Mouse (Mus musculus): ENCODE results near the gene Drd4. TPM values are rescaled to one million over a fixed set of nuclear protein-coding genes. Genes with fewer than 3 reads are reported as not detected.
A peak's percentile ranks its signal among the peaks of the same experiment; 100 is the strongest.
"Not testable (repeated sequence)": the region's sequence is repeated elsewhere in the genome, so short reads cannot be mapped to it uniquely, and the experiment has no call there.

Drd4 gene
- not detected in 2 replicates for polyA plus RNA-seq (2014; fragmentation: Nextera tagmentation; extraction: Ambion mirVana)

- Histone ChIP-seq H3K4me2 (ENCODE audit: low read length) (peak within 1 kb of the TSS; percentile 75), H3K9me3 (ENCODE audit: control insufficient read depth, low read length) (no peaks in the 10 kb centered on the region), H3K27me3 (ENCODE audit: control insufficient read depth, insufficient read depth, low read length) (peaks cover 63% of the 10 kb centered on the region), H3K9ac (ENCODE audit: low read length) (peak within 1 kb of the TSS; percentile 44), H3K27ac (replicated peaks in 1 of 2; ENCODE audit: control insufficient read depth in 1 of 2, insufficient read depth in 1 of 2, low read depth in 2 of 2, low read length in 2 of 2) (no peak within 1 kb of the TSS), H3K4me1 (ENCODE audit: control insufficient read depth in 2 of 2, insufficient read depth in 2 of 2, low read length in 2 of 2) (peaks cover 4 to 22% of the 10 kb centered on the region in 2 experiments; a peak in 3 of 4 replicates), H3K36me3 (ENCODE audit: control insufficient read depth, insufficient read depth, low read length) (peaks cover 4% of the 10 kb centered on the region), H3K4me3 (ENCODE audit: control insufficient read depth in 1 of 2, insufficient read depth in 1 of 2, low read depth in 1 of 2, low read length in 2 of 2) (peak within 1 kb of the TSS; percentile 35 to 39)
- ATAC-seq (ENCODE audit: insufficient number of reproducible peaks, insufficient read depth, low FRiP score, low read depth): no peak; the same call in 1 of the 2 replicates
- WGBS: 3% methylated on average over 35 of the region's 46 CpGs
Measured at GRCm38 (mm10) chr7:141291921-141292582, at the start of gene Drd4. Gene Drd4, plus strand, starts transcription at chr7:141292006.

- not testable (repeated sequence) for H3K27me3 ChIP-seq (ENCODE audit: control insufficient read depth, insufficient read depth, low read length); H3K9ac ChIP-seq (ENCODE audit: low read length); H3K4me2 ChIP-seq (ENCODE audit: low read length); H3K9me3 ChIP-seq (ENCODE audit: control insufficient read depth, low read length); H3K4me1 ChIP-seq (ENCODE audit: control insufficient read depth in 2 of 2, insufficient read depth in 2 of 2, low read length in 2 of 2); H3K4me3 ChIP-seq (ENCODE audit: control insufficient read depth in 1 of 2, insufficient read depth in 1 of 2, low read depth in 1 of 2, low read length in 2 of 2); ATAC-seq (ENCODE audit: insufficient number of reproducible peaks, insufficient read depth, low FRiP score, low read depth); H3K27ac ChIP-seq (replicated peaks in 1 of 2; ENCODE audit: control insufficient read depth in 1 of 2, insufficient read depth in 1 of 2, low read depth in 2 of 2, low read length in 2 of 2)
- WGBS: 91% methylated on average over 4 of the region's 4 CpGs
- H3K36me3 ChIP-seq (ENCODE audit: control insufficient read depth, insufficient read depth, low read length): peaks cover 98% of the 10 kb centered on the region
Measured at GRCm38 (mm10) chr7:141250486-141250885, 41.3 kb upstream of the Drd4 start.

GRCm38 (mm10) chr7:141256159-141256558, 35.6 kb upstream of the Drd4 start:
- 84% methylated on average over 10 of the region's 10 CpGs for WGBS
- no peak for ATAC-seq (ENCODE audit: insufficient number of reproducible peaks, insufficient read depth, low FRiP score, low read depth)
- Histone ChIP-seq H3K27ac (replicated peaks in 1 of 2; ENCODE audit: control insufficient read depth in 1 of 2, insufficient read depth in 1 of 2, low read depth in 2 of 2, low read length in 2 of 2) (no peak overlapping the region), H3K9ac (ENCODE audit: low read length) (no peak overlapping the region), H3K4me1 (ENCODE audit: control insufficient read depth in 2 of 2, insufficient read depth in 2 of 2, low read length in 2 of 2) (no peaks in the 10 kb centered on the region), H3K36me3 (ENCODE audit: control insufficient read depth, insufficient read depth, low read length) (peaks cover 98% of the 10 kb centered on the region), H3K4me2 (ENCODE audit: low read length) (no peak overlapping the region), H3K9me3 (ENCODE audit: control insufficient read depth, low read length) (no peaks in the 10 kb centered on the region), H3K27me3 (ENCODE audit: control insufficient read depth, insufficient read depth, low read length) (no peaks in the 10 kb centered on the region), H3K4me3 (ENCODE audit: control insufficient read depth in 1 of 2, insufficient read depth in 1 of 2, low read depth in 1 of 2, low read length in 2 of 2) (no peak overlapping the region)

GRCm38 (mm10) chr7:141261480-141261879, 30.3 kb upstream of the Drd4 start:
- WGBS: 92% methylated on average over 3 of the region's 3 CpGs
- no peak overlapping the region for H3K4me3 ChIP-seq (ENCODE audit: control insufficient read depth in 1 of 2, insufficient read depth in 1 of 2, low read depth in 1 of 2, low read length in 2 of 2)
- H3K4me2 ChIP-seq (ENCODE audit: low read length): no peak overlapping the region

GRCm38 (mm10) chr7:141263640-141264039, 28.2 kb upstream of the Drd4 start:
- no peaks in the 10 kb centered on the region for H3K9me3 ChIP-seq (ENCODE audit: control insufficient read depth, low read length)
- H3K4me1 ChIP-seq (ENCODE audit: control insufficient read depth in 2 of 2, insufficient read depth in 2 of 2, low read length in 2 of 2): peaks cover 8 to 13% of the 10 kb centered on the region in 2 experiments; a peak in 2 of 4 replicates
- H3K4me2 ChIP-seq (ENCODE audit: low read length): no peak overlapping the region
- 89% methylated on average over 13 of the region's 13 CpGs for WGBS
- ATAC-seq (ENCODE audit: insufficient number of reproducible peaks, insufficient read depth, low FRiP score, low read depth): no peak
- no peak overlapping the region for H3K4me3 ChIP-seq (ENCODE audit: control insufficient read depth in 1 of 2, insufficient read depth in 1 of 2, low read depth in 1 of 2, low read length in 2 of 2)
- no peaks in the 10 kb centered on the region for H3K27me3 ChIP-seq (ENCODE audit: control insufficient read depth, insufficient read depth, low read length)
- H3K9ac ChIP-seq (ENCODE audit: low read length): no peak overlapping the region
- H3K36me3 ChIP-seq (ENCODE audit: control insufficient read depth, insufficient read depth, low read length): peaks cover 57% of the 10 kb centered on the region
- H3K27ac ChIP-seq (replicated peaks in 1 of 2; ENCODE audit: control insufficient read depth in 1 of 2, insufficient read depth in 1 of 2, low read depth in 2 of 2, low read length in 2 of 2): no peak overlapping the region

More at GRCm38 (mm10) chr7:141261480-141261879, 30.3 kb upstream of the Drd4 start:
- no peak for ATAC-seq (ENCODE audit: insufficient number of reproducible peaks, insufficient read depth, low FRiP score, low read depth)
- Histone ChIP-seq H3K27me3 (ENCODE audit: control insufficient read depth, insufficient read depth, low read length) (no peaks in the 10 kb centered on the region), H3K27ac (replicated peaks in 1 of 2; ENCODE audit: control insufficient read depth in 1 of 2, insufficient read depth in 1 of 2, low read depth in 2 of 2, low read length in 2 of 2) (no peak overlapping the region), H3K9me3 (ENCODE audit: control insufficient read depth, low read length) (no peaks in the 10 kb centered on the region), H3K4me1 (ENCODE audit: control insufficient read depth in 2 of 2, insufficient read depth in 2 of 2, low read length in 2 of 2) (peaks cover 6 to 11% of the 10 kb centered on the region in 2 experiments; a peak in 2 of 4 replicates), H3K9ac (ENCODE audit: low read length) (no peak overlapping the region), H3K36me3 (ENCODE audit: control insufficient read depth, insufficient read depth, low read length) (peaks cover 79% of the 10 kb centered on the region)

GRCm38 (mm10) chr7:141264041-141264700, 27.6 kb upstream of the Drd4 start:
- no peaks in the 10 kb centered on the region for H3K27me3 ChIP-seq (ENCODE audit: control insufficient read depth, insufficient read depth, low read length)
- ATAC-seq (ENCODE audit: insufficient number of reproducible peaks, insufficient read depth, low FRiP score, low read depth): no peak
- peaks cover 52% of the 10 kb centered on the region for H3K36me3 ChIP-seq (ENCODE audit: control insufficient read depth, insufficient read depth, low read length)
- 69% methylated on average over 11 of the region's 11 CpGs for WGBS
- no peak overlapping the region for H3K27ac ChIP-seq (replicated peaks in 1 of 2; ENCODE audit: control insufficient read depth in 1 of 2, insufficient read depth in 1 of 2, low read depth in 2 of 2, low read length in 2 of 2)
- H3K4me3 ChIP-seq (ENCODE audit: control insufficient read depth in 1 of 2, insufficient read depth in 1 of 2, low read depth in 1 of 2, low read length in 2 of 2): no peak overlapping the region
- no peaks in the 10 kb centered on the region for H3K9me3 ChIP-seq (ENCODE audit: control insufficient read depth, low read length)
- no peak overlapping the region for H3K4me2 ChIP-seq (ENCODE audit: low read length)
- H3K9ac ChIP-seq (ENCODE audit: low read length): no peak overlapping the region
- peaks cover 8 to 13% of the 10 kb centered on the region in 2 experiments; a peak in 2 of 4 replicates for H3K4me1 ChIP-seq (ENCODE audit: control insufficient read depth in 2 of 2, insufficient read depth in 2 of 2, low read length in 2 of 2)

GRCm38 (mm10) chr7:141264761-141265410, 26.9 kb upstream of the Drd4 start:
- Histone ChIP-seq H3K4me2 (ENCODE audit: low read length) (peak overlapping the region; percentile 91), H3K27me3 (ENCODE audit: control insufficient read depth, insufficient read depth, low read length) (no peaks in the 10 kb centered on the region), H3K4me3 (ENCODE audit: control insufficient read depth in 1 of 2, insufficient read depth in 1 of 2, low read depth in 1 of 2, low read length in 2 of 2) (peak overlapping the region in 1 of 2 experiments; percentile 67; a peak in 1 of 4 replicates), H3K27ac (replicated peaks in 1 of 2; ENCODE audit: control insufficient read depth in 1 of 2, insufficient read depth in 1 of 2, low read depth in 2 of 2, low read length in 2 of 2) (no peak overlapping the region), H3K9me3 (ENCODE audit: control insufficient read depth, low read length) (no peaks in the 10 kb centered on the region), H3K9ac (ENCODE audit: low read length) (no peak overlapping the region), H3K4me1 (ENCODE audit: control insufficient read depth in 2 of 2, insufficient read depth in 2 of 2, low read length in 2 of 2) (peaks cover 8 to 13% of the 10 kb centered on the region in 2 experiments; a peak in 2 of 4 replicates), H3K36me3 (ENCODE audit: control insufficient read depth, insufficient read depth, low read length) (peaks cover 45% of the 10 kb centered on the region)
- no peak; the same call in 1 of the 2 replicates for ATAC-seq (ENCODE audit: insufficient number of reproducible peaks, insufficient read depth, low FRiP score, low read depth)
- 30% methylated on average over 12 of the region's 12 CpGs for WGBS
